28 mouse cellular contexts compared by ENCODE assay signal in genomic region chr14:76593630-76594193, GRCm38 (mm10). TPM values are rescaled to one million over a fixed set of nuclear protein-coding genes. Genes with fewer than 3 reads are reported as not detected.
DNase-seq lines count a peak whose midpoint lies in the region; TF ChIP-seq lines count a peak whose summit lies in the region.
"Had no signal": no experiment of that assay in that cellular context is flagged by ENCODE, and none has a peak within 500 bp of the region (broad histone marks: within the 10 kb centered on the region; RNA-seq: fewer than 3 reads in every experiment).

No protein-coding gene starts in this region.

- peak; percentile 88 for DNase-seq in heart, adult 11 months
- no peak for DNase-seq in heart, postnatal 10 days
- DNase-seq in kidney, adult 8-10 months, result peak; percentile 30 to 38
- DNase-seq in kidney, postnatal 14 days, result no peak
- no peak for DNase-seq in testis, postnatal 14 days (ENCODE audit: low spot score)
- no peak for DNase-seq in embryo, embryonic 9.5 days (ENCODE audit: extremely low spot score)
- DNase-seq in gastrocnemius, adult 2 months, result no peak
- DNase-seq: cerebellum, adult 11-12 months; cerebellum, adult 9-11 months; embryo, embryonic 11 days; gastrocnemius, postnatal 36 days; heart, postnatal 14 days; lung, adult 18-20 months; lung, postnatal 4 days; right cerebral cortex, postnatal 4 days; thymus, postnatal 14 days had no signal

- no peak for TF ChIP-seq CTCF in testis, adult 2 months (IDR thresholded peaks at IDR 0.05; ENCODE audit: control insufficient read depth, insufficient read depth, insufficient replicate concordance, low read depth, low read length)
- TF ChIP-seq CTCF in gastrocnemius, adult 2 months (IDR thresholded peaks at IDR 0.05), result no peak

- H3K4me3 ChIP-seq in testis, adult 2 months (ENCODE audit: control insufficient read depth, low read depth, low read length), result no peak overlapping the region
- H3K4me3 ChIP-seq in gastrocnemius, adult 2 months, result no peak overlapping the region
- H3K4me3 ChIP-seq: embryonic facial prominence, embryonic 13.5 days; forebrain, embryonic 10.5 days; forebrain, embryonic 15.5 days; heart, embryonic 13.5 days; hindbrain, embryonic 10.5 days; intestine, embryonic 15.5 days; liver, embryonic 12.5 days; megakaryocyte, embryonic 14.5 days; midbrain, embryonic 12.5 days; myocyte; neural tube, embryonic 12.5 days had no signal

- H3K27me3 ChIP-seq in testis, adult 2 months (ENCODE audit: control insufficient read depth, insufficient read depth, low read length), result no peaks in the 10 kb centered on the region
- H3K27me3 ChIP-seq: embryonic facial prominence, embryonic 13.5 days; forebrain, embryonic 15.5 days; heart, embryonic 13.5 days; intestine, embryonic 15.5 days; liver, embryonic 12.5 days; midbrain, embryonic 12.5 days; neural tube, embryonic 12.5 days had no signal

- H3K4me1 ChIP-seq in testis, adult 2 months (ENCODE audit: control insufficient read depth, insufficient read depth, low read length), result peaks cover 12% of the 10 kb centered on the region

- intact Hi-C loops in heart, postnatal 10 days (cut with DNase I), result no loop called here
- intact Hi-C loops in gastrocnemius, adult 2 months (cut with DNase I), result no loop called here

- no peaks in the 10 kb centered on the region for H3K36me3 ChIP-seq in testis, adult 2 months (ENCODE audit: control insufficient read depth, insufficient read depth, low read length)
- H3K36me3 ChIP-seq: embryonic facial prominence, embryonic 13.5 days; forebrain, embryonic 10.5 days; forebrain, embryonic 15.5 days; heart, embryonic 13.5 days; hindbrain, embryonic 10.5 days; intestine, embryonic 15.5 days; liver, embryonic 12.5 days; midbrain, embryonic 12.5 days; neural tube, embryonic 12.5 days had no signal

- TF ChIP-seq POLR2A in testis, adult 2 months (IDR thresholded peaks at IDR 0.05; ENCODE audit: control insufficient read depth, low read depth, low read length), result no peak

- peak overlapping the region; percentile 87 for H3K27ac ChIP-seq in testis, adult 2 months (ENCODE audit: control insufficient read depth, insufficient read depth, low read depth, low read length)
- no peak overlapping the region for H3K27ac ChIP-seq in gastrocnemius, adult 2 months
- H3K27ac ChIP-seq: embryonic facial prominence, embryonic 13.5 days; forebrain, embryonic 10.5 days; forebrain, embryonic 15.5 days; heart, embryonic 13.5 days; hindbrain, embryonic 10.5 days; intestine, embryonic 15.5 days; liver, embryonic 12.5 days; midbrain, embryonic 12.5 days; neural tube, embryonic 12.5 days had no signal

RNA-seq across cellular contexts. Expression of gene Serp2, which starts 37.0 kb away (rescaled TPM):
- 1 to 10 TPM in 1 of 2 experiments, under 1 TPM in 1; 0.37 to 1.8 TPM for total RNA-seq in heart, postnatal 10 days (2021)
- polyA plus RNA-seq in testis, adult 2 months (2012; rRNA removed), result 73.8 and 80.3 TPM in 2 replicates
- total RNA-seq in gastrocnemius, adult 2 months (2021), result under 1 TPM in 1 of 2 experiments, not detected in 1; 0.64 TPM

Comparison
In these comparisons a context has a peak if more than half of its experiments do, and no peak if none do; other contexts are left out.
1. DNase-seq: peak in heart, adult 11 months (single experiment) and kidney, adult 8-10 months (2 of 2); none in heart, postnatal 10 days (0 of 2), kidney, postnatal 14 days (single experiment), testis, postnatal 14 days (single experiment), embryo, embryonic 9.5 days (single experiment) and gastrocnemius, adult 2 months (single experiment).